ENCODE assay signal across 8 mouse cellular contexts in the genomic region with DNA sequence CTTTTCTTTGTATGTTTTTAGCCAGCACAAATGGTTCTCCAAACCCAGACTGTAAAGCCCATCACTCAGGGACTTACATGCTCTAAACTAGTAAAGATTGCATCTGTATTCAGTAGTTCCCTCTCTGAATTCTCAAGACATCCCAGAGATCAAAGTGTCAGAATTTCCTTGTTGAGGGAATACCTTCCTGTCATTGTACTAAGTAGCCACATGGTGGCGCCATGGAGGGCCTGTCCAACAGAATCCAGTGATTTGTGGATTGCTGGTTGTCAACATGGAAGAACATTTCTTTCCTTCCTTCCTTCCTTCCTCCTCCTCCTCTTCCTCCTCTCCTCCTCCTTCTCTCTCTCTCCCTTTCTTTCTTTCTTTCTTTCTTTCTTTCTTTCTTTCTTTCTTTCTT.
A peak's percentile ranks its signal among the peaks of the same experiment; 100 is the strongest.
DNase-seq lines count a peak whose midpoint lies in the region.

No protein-coding gene starts in this region.

- intact Hi-C loops in left cerebral cortex, postnatal 4 days (cut with DNase I), result no loop called here
- intact Hi-C loops in left cerebral cortex, postnatal 36 days (cut with DNase I), result loop anchor here (5.0 to 10.0 kb wide), 2 partner anchors 95 to 308 kb away; partner anchors contain the start of gene Trpm1

- peak; percentile 43 to 70 for DNase-seq in cerebellum, adult 18-20 months
- DNase-seq in cerebellum, adult 9-10 months, result no peak
- DNase-seq in left cerebral cortex, postnatal 4 days, result peak; percentile 42
- DNase-seq in left cerebral cortex, postnatal 36 days (ENCODE audit: low spot score in 2 of 2), result no peak
- DNase-seq in T-cell, adult 2 months (ENCODE audit: low spot score), result peak; percentile 41
- DNase-seq in lung, postnatal 10 days, result peak; percentile 36
- DNase-seq in layer of hippocampus, adult 9-10 months (ENCODE audit: low spot score), result no peak
- DNase-seq in heart, adult 11 months, result no peak

Comparison
In these comparisons a context has a peak if more than half of its experiments do, and no peak if none do; other contexts are left out.
1. DNase-seq: peak in cerebellum, adult 18-20 months (2 of 2), left cerebral cortex, postnatal 4 days (single experiment), T-cell, adult 2 months (single experiment) and lung, postnatal 10 days (single experiment); none in cerebellum, adult 9-10 months (single experiment), left cerebral cortex, postnatal 36 days (0 of 2), layer of hippocampus, adult 9-10 months (single experiment) and heart, adult 11 months (single experiment).